Mouse (Mus musculus) heart, adult 18-20 months (tissue): ENCODE measurements at regions not wholly inside any gene's neighbourhood (a gene's known extent, or its start where the extent isn't known, plus 50 kb on each side); places are given as distances from the start of the nearest gene placed in this dataset.
"Not testable (repeated sequence)": the region's sequence is repeated elsewhere in the genome, so short reads cannot be mapped to it uniquely, and the experiment has no call there.

Source experiments
- DNase-seq, 2 experiments: peaks; one replicate each; pipeline ENCODE4 v3.0.0; 2021 to 2022; ENCODE audit warnings: mixed read lengths in 1 of 2

DNA sequence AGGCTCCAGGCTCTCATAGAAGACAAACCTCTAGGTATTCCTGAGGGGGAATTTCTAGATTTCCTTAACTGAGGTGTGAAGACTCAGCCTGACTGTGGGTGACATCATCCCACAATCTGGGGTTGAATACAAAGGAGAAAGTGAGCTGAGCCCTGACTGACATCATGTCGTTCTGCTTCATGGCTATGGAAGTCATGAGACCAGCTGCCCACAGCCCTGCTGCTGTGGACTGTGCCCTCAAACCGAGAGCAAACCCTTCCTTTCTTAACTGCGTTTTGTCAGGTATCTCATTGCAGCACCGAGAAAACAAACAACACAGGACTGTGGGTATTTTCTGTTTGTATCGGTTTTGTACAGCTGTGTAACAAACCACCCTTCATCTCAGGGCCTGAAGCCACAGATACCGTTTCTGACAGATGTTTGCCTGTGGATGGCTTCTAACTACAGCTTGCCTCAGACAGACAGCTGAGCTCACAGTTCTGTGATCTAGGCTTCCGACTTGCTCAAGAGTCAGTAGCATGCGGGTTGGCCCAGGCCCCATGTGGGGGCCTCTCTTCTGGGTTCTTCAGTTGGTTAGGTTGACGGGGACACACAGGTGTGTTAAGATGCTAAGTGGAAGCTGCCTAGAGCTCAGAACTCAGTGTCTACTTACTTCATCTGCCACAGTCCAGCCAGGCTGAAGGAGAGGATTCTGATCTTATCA, 150.9 kb downstream of the Tpra1 start:
- DNase-seq: no peak

DNA sequence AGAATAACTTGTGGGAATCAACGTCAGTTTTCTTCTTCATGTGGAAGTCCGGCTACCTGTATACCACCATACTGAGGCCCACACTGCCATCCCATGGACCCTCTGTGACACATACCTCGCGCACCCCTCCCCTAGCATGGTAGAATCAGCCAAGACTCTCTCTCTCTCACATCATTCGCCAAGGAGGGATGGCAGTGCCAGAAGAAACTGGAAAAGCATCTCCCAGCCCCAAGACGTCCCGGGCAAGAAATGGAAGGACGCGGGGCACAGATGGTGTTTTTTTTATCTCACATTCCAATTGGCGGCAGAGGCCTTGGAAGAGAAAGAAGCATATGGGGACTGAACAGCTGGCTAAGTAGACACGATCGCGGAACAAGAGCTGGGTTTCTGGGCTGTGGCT, 152.0 kb downstream of the Tpra1 start:
- DNase-seq: no peak

DNA sequence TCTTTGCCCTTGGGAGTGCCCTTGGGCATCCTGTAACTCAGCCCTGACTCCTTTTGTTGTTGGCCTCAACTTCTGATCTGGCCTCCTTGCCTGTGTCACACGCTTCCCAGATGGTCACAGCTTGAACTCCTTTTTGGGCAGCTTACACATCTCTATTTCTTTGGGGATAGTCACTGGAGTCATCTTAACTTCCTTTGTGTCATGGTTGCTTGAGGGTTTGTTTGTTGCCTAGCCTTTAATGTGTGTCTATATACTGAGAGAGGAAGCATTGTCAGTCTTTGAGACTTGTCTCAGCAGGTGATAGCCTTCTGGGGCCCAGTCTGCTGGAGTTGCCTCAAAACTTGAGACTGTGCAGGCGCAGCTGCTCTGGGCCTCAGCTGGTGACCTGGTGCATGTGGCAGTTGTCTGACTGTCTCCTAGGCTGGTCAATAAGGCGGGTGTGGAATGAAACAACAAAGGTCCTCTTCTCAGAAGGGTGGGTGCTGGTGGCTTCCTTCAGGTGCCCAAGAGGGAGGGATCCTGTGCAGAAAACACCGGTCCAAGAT, 157.5 kb downstream of the Tpra1 start:
- no peak for DNase-seq

DNA sequence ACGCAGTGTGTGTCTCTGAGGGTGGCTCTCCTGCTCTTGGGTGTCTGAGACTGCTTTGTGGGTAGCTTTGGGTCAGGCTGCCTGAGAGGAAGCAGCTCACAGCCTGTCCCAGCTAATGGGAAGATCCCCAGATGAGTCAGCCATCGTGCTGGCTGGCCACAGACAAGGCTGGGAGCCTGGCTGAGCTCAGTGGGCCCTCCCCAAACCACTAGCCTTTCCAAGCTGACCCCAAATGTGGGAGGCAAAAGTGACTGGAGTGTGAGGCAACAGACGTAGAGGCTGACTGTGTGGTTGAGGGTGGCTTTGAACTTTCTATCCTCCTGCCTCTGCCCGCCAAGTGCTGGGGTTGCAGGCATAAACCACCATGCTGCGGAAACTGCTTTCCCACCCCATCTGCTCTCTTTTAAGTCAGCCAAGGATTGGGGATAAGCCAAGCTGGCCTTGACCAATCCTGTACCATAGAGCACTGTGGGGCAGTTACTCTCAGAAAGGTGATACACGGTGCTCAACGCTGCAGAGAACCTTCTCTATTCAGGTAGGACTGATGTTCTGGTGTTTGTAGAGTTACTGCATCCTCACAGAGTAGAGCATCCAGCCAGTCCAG, 163.0 kb downstream of the Tpra1 start:
- no peak for DNase-seq

DNA sequence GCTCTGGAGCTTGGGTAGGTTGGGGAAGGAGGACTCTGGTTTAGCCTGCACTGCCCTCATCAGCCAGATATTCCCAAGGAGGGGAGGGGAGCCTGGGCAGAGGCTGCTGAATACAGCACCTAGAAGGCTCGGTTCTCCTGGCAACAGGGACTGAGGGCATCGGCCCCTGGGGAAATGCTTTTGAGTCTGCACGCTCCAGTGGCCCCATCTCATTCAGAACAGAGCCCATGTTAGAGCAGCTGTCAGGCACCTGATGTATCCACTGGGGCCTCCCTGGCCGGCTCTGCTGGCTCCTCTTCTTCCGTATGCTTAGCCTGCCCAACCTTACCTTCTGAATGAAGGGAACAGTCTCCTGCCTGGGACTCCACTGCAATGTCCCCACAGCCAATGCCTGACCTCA, 164.5 kb downstream of the Tpra1 start:
- no peak for DNase-seq

DNA sequence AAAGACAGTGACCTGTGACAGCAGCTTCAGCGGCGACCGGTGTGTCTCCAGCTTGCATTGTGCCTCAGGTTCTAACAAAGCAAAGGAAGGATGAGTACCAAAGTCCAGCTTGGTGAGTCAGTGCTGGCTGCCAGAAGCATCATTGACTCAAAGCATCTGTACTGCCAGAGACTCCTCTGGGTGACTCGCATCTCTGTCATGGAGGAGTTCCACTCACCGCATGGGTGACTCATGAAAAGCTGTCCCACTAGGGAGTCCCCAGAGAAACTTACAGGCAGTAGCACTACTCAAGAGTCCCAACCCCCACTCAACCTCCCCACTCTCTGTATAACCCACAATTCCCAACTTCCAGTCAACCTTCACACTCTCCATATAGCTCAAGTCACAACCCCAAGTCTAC, 166.2 kb downstream of the Tpra1 start:
- no peak for DNase-seq

DNA sequence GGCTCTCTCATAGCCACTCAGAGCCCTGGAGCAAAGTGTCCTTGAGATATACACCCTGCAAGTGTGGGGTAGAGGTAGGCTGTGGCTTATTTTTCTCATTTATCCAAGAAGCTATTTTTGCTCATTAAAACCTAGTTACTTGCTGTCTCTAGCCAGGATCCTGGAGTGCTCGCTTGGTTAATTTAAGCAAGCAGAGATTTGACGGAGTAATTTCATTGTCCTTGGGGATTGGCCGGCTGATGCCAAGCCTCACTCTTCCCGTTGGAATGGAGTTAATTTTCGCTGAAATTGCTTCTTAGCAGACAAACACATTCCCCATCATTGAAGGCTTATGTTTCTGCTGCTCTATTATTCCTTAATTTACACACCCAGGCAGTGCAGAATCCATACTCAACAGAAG, 167.1 kb downstream of the Tpra1 start:
- DNase-seq: no peak

DNA sequence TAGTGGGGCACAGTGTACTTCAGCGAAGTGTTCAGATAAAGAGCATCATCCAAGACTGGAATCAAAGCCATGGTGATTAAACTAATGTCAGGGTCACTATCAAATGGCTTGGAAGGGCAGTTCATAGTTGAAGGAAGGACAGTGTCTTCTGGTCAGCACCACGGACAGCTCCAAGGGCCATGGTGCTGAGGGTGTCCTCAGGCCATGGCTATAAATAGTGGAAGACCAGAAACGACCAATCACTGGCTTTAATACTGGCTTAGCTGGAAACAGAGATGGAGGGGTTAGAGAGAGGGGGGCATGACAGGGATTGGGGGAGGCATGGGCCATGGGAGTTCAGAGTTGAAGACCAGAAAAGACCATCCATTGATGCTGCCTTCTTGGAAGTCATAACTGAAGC, 168.0 kb downstream of the Tpra1 start:
- DNase-seq: peak; percentile 32 to 74

DNA sequence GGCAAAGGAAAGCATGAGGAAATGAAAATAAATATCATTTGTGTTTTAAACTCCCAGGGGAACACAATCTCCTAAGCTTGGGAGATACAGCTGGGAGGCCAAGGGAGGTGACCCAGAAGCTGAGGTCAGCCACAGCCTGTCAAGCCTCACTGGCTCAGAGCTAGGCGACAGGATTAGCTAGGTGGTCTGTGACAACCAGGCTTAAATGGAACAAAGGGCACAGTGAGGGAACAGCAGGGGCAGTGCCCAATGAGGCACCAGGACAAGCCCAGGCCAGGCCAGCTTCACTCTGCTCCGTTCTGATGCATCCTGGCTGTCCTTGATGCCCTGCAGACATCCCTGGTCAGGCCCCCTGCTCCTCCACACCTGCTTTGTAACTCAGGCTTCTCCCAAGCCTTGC, 169.7 kb downstream of the Tpra1 start:
- DNase-seq: no peak

DNA sequence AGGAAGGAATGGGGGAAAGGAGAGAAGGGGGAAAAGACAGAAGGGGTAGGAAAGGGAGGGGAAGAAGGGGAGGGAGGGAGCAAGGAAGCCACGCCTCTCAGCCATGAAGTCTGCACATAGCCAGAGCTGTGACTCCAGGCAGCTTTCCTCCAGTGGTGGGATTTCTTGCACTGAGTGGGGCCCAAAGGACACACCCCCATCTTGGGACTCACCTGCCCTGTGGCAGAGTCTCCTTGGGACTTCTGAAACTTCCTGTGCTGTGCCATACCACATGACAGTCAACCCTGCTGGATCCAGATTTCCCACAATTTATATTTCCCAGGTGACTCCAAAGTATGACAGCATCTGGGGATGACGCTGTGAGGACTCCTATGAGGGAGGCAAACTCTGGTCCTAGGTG, 170.5 kb downstream of the Tpra1 start:
- DNase-seq: no peak

DNA sequence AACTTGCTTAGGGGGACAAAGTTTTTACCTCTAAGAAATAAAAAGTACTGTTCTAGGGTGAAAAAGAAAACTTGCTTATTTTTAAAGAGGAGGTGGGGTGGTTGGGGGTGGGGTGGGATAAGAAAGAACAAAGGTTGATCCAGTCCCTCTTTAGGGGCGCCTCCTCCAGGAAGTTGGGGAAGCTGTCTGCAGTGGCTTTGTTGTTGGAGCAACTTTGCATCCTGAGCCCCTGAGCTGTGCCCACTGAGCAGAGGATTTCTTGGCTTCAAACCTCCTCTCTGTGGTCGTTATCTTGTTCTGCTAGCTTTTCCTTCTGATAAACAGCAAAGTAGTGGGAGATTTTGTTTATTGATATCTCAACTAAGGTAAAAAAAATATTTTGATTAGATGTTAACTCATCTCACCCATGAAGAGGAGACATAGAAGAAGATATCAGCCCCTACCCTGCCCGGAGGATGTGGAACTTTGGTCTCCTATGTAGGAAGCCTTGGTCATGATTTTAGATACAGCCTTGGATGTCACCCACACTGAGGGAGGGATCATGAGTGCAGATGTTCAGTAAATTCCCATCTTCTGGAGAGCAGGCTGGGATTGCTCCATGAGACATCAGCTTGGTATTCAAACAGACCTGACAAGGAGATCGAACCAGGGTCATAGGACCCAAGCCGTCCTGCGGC, 179.7 kb downstream of the Tpra1 start:
- no peak for DNase-seq

DNA sequence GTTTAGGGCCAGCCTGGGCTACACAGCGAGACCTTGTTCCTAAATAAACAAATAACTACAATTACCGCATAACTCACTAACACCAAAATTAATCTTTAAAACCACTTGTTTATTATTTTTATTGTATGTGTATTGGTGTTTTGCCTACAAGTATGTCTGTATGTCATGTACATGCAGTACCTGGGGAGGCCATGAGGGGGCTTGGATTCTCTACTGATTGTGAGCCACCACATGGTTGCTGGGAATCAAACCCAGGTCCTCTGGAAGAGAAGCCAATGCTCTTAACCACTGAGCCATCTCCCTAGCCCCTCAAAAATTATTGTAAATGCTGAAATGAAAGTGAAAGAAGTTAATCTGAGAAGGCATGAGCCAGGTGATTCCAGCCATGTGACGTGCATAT, 182.4 kb downstream of the Tpra1 start:
- DNase-seq: no peak

DNA sequence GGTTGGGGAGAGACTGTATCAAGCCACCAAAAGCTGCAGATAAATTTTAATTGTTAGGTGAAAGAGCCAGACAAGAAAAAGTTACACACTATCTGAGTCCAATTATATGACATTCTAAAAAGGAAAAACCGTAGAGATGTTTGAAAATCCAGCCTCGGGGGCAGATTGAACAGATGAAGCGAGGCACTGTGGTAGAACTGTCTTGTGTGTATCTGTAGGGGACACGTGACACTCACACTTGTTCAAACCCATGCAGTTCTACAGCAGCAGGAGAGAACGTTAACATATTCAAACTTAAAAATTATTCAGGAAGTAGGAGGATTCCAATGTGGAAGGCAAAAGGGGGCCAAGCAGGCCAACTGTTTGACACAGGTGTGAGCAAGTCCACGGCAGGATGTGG, 183.1 kb downstream of the Tpra1 start:
- no peak for DNase-seq

DNA sequence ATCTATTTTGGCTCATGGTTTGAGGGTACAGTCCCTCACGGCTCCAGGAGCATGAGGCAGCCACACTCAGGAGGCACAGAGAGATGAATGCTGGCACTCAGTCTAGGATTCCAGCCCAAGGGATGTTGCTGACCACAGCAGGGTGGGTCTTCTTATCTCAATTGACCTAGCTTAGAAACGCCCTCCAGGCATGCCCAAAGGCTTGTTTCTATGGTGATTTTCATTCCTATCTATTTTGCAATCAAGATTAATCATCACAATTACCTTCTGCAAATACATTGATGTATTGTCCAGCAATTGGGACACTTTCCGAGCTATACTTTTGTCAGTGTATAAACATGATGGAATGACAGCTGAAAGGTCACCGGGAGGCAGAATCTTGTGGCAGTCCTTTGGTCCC, 185.6 kb downstream of the Tpra1 start:
- no peak for DNase-seq

DNA sequence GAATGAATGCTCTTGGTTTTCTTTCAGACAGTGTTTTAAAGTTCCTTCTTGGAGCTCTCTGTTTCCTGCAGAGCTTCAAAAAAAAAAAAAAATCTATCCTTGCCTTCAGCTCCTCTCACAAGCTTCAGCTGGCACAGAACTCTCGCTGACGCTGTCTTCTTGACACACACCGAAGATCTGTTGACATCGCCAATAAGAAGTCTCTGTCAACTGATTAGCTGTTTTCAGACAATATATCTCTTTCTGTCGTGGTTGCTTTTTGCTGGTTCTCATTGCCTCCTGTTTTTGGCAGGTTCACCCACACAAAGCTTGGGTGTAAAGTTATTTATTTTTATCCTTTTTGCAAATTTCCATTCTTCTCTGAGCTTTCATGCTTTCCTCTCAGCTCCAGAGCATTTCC, 188.0 kb downstream of the Tpra1 start:
- DNase-seq: no peak

DNA sequence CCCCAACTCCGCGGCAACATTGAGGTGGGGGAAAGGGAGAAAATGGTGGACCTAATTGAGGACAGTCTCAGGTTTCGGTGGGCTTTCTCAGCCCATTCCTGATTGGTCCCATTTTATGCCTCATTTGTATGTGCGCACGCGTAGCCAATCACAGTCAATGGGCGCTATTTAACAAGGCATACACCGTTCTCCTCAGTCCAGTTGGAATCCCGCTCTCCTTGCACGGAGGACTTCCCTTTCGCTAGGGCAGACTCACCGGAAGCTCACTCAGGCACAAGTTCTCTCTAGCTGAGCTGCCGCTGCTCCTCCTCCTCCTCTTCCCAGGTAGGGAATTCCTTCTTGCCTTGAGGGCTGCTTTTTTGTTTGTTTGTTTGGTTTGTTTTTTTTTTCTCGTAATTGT, 193.9 kb downstream of the Tpra1 start:
- DNase-seq: no peak

DNA sequence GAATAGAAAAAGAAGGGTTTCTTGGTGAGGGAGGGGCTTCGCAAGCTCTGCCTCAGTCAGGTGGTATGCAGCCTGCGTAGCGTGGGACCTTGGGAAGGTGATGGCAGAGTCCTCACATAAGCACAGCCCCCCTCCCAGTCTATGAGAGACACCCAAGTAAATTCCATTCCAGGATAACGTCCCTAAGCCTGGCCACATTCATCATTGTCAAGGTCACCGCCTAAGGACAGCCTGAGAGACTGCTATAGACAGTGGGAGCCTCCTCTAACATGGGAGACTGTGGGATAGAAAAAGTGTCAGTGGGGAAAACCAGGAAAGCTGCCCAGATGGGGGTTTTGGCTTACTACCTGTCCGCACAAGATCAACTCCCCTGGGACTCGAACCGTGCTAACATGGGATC, 195.5 kb downstream of the Tpra1 start:
- DNase-seq: no peak

DNA sequence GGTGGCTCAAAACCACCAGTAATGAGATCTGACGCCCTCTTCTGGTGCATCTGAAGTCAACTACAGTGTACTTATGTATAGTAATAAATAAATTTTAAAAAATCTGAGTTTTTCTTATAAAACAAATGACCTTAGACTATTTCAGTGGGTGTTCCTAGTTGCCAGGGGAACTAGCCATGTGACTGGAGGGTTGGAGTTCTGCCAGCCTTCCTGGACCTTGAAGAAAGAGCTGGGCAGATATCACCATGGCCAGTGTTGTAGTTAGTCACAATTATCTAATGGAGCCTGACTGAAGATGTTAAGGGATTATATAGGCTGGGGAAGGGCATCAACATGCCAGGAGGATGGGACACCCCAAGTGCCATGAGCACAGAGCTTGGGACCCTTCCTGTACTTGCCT, 217.2 kb downstream of the Tpra1 start:
- no peak for DNase-seq

DNA sequence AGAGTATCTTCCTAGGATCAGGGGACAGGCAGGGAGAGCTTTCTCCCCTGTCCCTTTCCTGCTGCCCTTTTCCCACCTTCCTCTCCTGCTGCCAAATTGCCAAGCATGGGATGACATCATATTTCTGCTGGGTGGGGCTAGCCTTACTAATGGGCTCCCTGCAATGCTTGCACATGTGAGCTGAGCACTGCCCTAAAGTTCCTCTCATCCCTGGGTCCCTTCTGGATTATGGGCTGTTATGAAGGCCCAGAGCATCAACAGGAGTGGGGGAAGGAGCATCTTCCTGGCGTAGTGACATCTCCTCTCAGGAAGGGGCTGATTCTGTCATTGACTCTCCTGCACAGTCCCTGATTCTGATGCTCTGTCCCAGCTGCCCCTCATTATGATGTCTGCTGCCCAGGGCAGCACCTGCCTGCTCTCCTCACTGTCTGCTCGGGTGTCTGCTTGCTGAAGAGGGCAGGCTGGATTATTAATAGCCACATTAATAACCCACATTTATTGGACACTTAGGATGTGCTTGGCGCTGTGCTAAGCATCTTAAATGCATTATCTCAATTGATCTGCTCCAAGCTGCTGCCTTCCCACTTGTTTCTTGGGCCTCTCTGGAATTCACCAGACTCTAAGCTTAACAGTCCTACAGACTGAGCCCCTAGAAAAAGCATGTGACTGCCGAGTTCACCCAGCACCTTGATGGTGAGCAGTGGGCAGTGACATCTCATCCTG, 219.1 kb downstream of the Tpra1 start:
- DNase-seq: no peak

DNA sequence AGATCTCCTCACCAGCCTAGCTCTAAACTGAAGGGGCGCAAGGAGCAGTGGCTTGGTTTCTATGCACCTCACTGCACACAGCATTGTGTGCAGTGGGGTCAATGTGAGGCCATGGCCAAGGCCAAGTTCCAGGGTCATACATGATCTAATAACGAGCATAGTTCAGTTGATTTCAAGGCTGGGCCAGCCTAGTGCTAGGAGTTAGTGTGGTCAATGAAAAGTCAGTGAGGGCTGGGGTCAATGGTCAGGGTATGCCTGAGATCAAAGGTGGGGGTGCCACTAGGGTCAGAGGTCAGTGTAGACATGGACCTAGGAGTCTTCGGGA, 219.7 kb downstream of the Tpra1 start:
- no peak for DNase-seq

DNA sequence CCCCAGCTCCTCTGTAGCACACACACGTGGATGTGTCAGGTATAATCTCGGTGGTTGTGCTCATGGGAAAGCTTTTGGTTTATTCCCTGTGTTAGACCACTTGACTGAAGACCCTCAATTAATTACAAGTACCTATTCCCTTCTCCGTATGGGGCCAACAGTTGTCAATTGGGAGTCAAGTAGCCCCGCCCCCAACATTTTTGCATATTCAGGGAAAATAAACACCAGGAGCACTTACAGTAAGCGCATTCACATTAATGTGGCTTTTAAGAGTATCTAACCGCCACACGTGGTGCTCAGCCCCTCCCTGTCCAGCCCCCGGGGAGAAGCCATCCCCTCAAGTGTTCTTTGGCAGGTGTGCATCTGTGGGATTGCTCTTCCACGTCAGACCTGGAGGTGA, 223.9 kb downstream of the Tpra1 start:
- no peak for DNase-seq

DNA sequence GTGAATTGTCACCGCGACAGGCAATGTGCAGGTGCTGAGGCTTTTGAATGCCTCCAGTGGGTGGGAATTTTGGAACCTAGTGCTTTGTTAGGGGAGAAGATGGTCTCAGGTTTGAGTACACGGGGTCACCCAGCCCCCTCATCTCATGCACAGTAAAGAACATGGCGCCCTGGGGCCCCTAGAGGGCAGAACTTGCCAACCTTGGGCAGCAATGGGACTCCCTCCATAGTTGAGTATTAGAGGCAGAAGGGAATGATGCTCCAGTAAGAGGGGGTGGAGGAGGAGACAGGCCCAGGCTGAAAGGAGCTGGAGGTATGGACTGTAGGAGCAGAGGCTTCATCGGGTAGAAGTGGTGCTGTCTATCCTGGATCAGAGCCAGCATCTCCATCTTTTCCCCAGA, 226.1 kb downstream of the Tpra1 start:
- not testable (repeated sequence) for DNase-seq

DNA sequence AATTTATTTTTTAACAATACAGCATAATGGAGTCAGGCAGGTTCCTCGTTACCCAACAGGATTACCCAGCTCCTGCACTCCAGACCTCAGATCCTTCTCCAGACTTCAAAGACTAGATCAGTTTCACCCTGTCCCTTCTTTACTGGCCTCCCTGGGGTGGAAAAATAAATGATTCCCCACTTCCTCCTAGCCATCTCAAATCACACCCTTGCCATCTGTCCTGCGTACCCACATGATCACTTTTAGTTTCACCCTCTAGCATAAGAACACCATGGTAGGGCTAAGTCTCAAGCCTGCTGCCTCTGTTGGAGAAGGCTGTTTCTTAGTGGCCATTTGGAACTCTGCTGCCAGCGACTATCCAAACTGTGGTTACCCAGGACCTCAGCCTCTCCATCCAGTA, 222.0 kb downstream of the Plxna1 start:
- DNase-seq: no peak
